ENCODE assay signal across 8 mouse cellular contexts in genomic region chrY:1285735-1286134, GRCm38 (mm10). TPM values are rescaled to one million over a fixed set of nuclear protein-coding genes. Genes with fewer than 3 reads are reported as not detected.
DNase-seq lines count a peak whose midpoint lies in the region; ATAC-seq and TF ChIP-seq lines count a peak whose summit lies in the region.

No protein-coding gene starts in this region.

- TF ChIP-seq POLR2A in bone marrow, adult 2 months (IDR thresholded peaks at IDR 0.05; ENCODE audit: borderline replicate concordance, control insufficient read depth, low read depth, low read length): no peak
- TF ChIP-seq POLR2A in olfactory bulb, adult 2 months (IDR thresholded peaks at IDR 0.05; ENCODE audit: insufficient read depth, low read depth, low read length): no peak

- no peaks in the 10 kb centered on the region for H3K4me1 ChIP-seq in bone marrow, adult 2 months (ENCODE audit: control insufficient read depth, insufficient read depth, low read length)
- H3K4me1 ChIP-seq in forebrain, embryonic 13.5 days: no peaks in the 10 kb centered on the region
- H3K4me1 ChIP-seq in intestine, embryonic 14.5 days (replicated peaks; ENCODE audit: control insufficient read depth, insufficient read depth, low read length): no peaks in the 10 kb centered on the region
- no peaks in the 10 kb centered on the region for H3K4me1 ChIP-seq in lung, embryonic 16.5 days (replicated peaks; ENCODE audit: control insufficient read depth, insufficient read depth, low read length)
- H3K4me1 ChIP-seq in olfactory bulb, adult 2 months (ENCODE audit: control insufficient read depth, insufficient read depth, low read length): no peaks in the 10 kb centered on the region

- TF ChIP-seq CTCF in gastrocnemius, adult 2 months (IDR thresholded peaks at IDR 0.05): no peak
- no peak for TF ChIP-seq CTCF in bone marrow, adult 2 months (IDR thresholded peaks at IDR 0.05; ENCODE audit: control insufficient read depth, insufficient read depth, low read length)
- TF ChIP-seq CTCF in olfactory bulb, adult 2 months (IDR thresholded peaks at IDR 0.05; ENCODE audit: insufficient read depth, low read depth, low read length): no peak

- H3K36me3 ChIP-seq in forebrain, embryonic 13.5 days (ENCODE audit: poor library complexity, severe bottlenecking): no peaks in the 10 kb centered on the region
- no peaks in the 10 kb centered on the region for H3K36me3 ChIP-seq in intestine, embryonic 14.5 days (ENCODE audit: control insufficient read depth, insufficient read depth, low read length)
- H3K36me3 ChIP-seq in lung, embryonic 16.5 days (ENCODE audit: control insufficient read depth, insufficient read depth, low read length): no peaks in the 10 kb centered on the region

- H3K27me3 ChIP-seq in forebrain, embryonic 13.5 days: no peaks in the 10 kb centered on the region
- H3K27me3 ChIP-seq in intestine, embryonic 14.5 days (replicated peaks; ENCODE audit: control insufficient read depth, insufficient read depth, low read length): no peaks in the 10 kb centered on the region
- no peaks in the 10 kb centered on the region for H3K27me3 ChIP-seq in lung, embryonic 16.5 days (ENCODE audit: control insufficient read depth, insufficient read depth, low read depth, low read length)

- H3K4me3 ChIP-seq in gastrocnemius, adult 2 months: no peak overlapping the region
- peak overlapping the region; percentile 76 for H3K4me3 ChIP-seq in bone marrow, adult 2 months (replicated peaks; ENCODE audit: control insufficient read depth, low read depth, low read length)
- peak overlapping the region; percentile 41 for H3K4me3 ChIP-seq in forebrain, embryonic 13.5 days
- H3K4me3 ChIP-seq in intestine, embryonic 14.5 days (ENCODE audit: low read depth, low read length): peak overlapping the region; percentile 38
- H3K4me3 ChIP-seq in lung, embryonic 16.5 days (ENCODE audit: low read length): peak overlapping the region; percentile 50
- peak overlapping the region; percentile 51 for H3K4me3 ChIP-seq in olfactory bulb, adult 2 months (ENCODE audit: insufficient read depth, low read depth, low read length)

- H3K27ac ChIP-seq in gastrocnemius, adult 2 months: no peak overlapping the region
- peak overlapping the region; percentile 46; the same call in 1 of the 2 replicates for H3K27ac ChIP-seq in bone marrow, adult 2 months (ENCODE audit: control insufficient read depth, insufficient read depth, low read depth, low read length, poor library complexity)
- H3K27ac ChIP-seq in forebrain, embryonic 13.5 days: no peak overlapping the region
- peak overlapping the region; percentile 77 for H3K27ac ChIP-seq in intestine, embryonic 14.5 days (ENCODE audit: low read depth)
- peak overlapping the region; percentile 63 for H3K27ac ChIP-seq in lung, embryonic 16.5 days (ENCODE audit: low read length)
- H3K27ac ChIP-seq in olfactory bulb, adult 2 months (ENCODE audit: insufficient read depth, low read depth, low read length): peak overlapping the region; percentile 78

- H3K9ac ChIP-seq in forebrain, embryonic 13.5 days: peak overlapping the region; percentile 52; the same call in 1 of the 2 replicates
- H3K9ac ChIP-seq in intestine, embryonic 14.5 days (ENCODE audit: low read length): peak overlapping the region; percentile 51
- H3K9ac ChIP-seq in lung, embryonic 16.5 days (ENCODE audit: low read length): peak overlapping the region; percentile 57

- WGBS in bone marrow, adult 2 months: 9% methylated on average over 12 of the region's 12 CpGs
- 6% methylated on average over 11 of the region's 12 CpGs for WGBS in forebrain, embryonic 13.5 days
- WGBS in intestine, embryonic 14.5 days: 4% methylated on average over 10 of the region's 12 CpGs
- 11% methylated on average over 12 of the region's 12 CpGs for WGBS in lung, embryonic 16.5 days
- 2% methylated on average over 12 of the region's 12 CpGs for WGBS in olfactory bulb, adult 2 months

- no peaks in the 10 kb centered on the region for H3K9me3 ChIP-seq in forebrain, embryonic 13.5 days (replicated peaks)
- H3K9me3 ChIP-seq in intestine, embryonic 14.5 days (ENCODE audit: control insufficient read depth, low read length): no peaks in the 10 kb centered on the region
- H3K9me3 ChIP-seq in lung, embryonic 16.5 days (ENCODE audit: control insufficient read depth, low read length): no peaks in the 10 kb centered on the region

- peak overlapping the region; percentile 48 for H3K4me2 ChIP-seq in forebrain, embryonic 13.5 days
- H3K4me2 ChIP-seq in intestine, embryonic 14.5 days (ENCODE audit: low read length): peak overlapping the region; percentile 37
- H3K4me2 ChIP-seq in lung, embryonic 16.5 days (ENCODE audit: low read depth, low read length): peak overlapping the region; percentile 11; the same call in 1 of the 2 replicates

- intact Hi-C loops in gastrocnemius, adult 2 months (cut with DNase I): no loop called here
- intact Hi-C loops in gastrocnemius, postnatal 36 days (cut with DNase I): no loop called here

- DNase-seq in gastrocnemius, adult 2 months: peak; percentile 21
- no peak for DNase-seq in gastrocnemius, postnatal 36 days
- peak; percentile 48 for DNase-seq in intestine, embryonic 14.5 days (ENCODE audit: low spot score)
- no peak for DNase-seq in adrenal gland, adult 2 months

- no peak for ATAC-seq in forebrain, embryonic 13.5 days
- ATAC-seq in intestine, embryonic 14.5 days (replicated peaks; ENCODE audit: low FRiP score, low TSS enrichment, low read depth): no peak
- ATAC-seq in lung, embryonic 16.5 days (ENCODE audit: low read depth): peak; percentile 47; the same call in 1 of the 2 replicates

RNA-seq across cellular contexts. Expression of gene Ddx3y, which starts 0.7 kb away (rescaled TPM):
- 10 to 100 TPM in 1 of 2 experiments, not detected in 1; 68.8 TPM for total RNA-seq in gastrocnemius, adult 2 months (2021)
- total RNA-seq in gastrocnemius, postnatal 36 days (2021): 10 to 100 TPM in 1 of 2 experiments, not detected in 1; 50.7 TPM
- 9.5 and 10.9 TPM in 2 replicates for polyA plus RNA-seq in bone marrow, adult 2 months (2011; ENCODE audit: insufficient read depth, insufficient read length, low replicate concordance, missing spikeins)
- polyA plus RNA-seq in forebrain, embryonic 13.5 days (2015; fragmentation: Nextera tagmentation; extraction: Ambion mirVana): 17.7 and 21.4 TPM in 2 replicates
- 36.0 TPM in 1 of 2 replicates, not detected in the other for polyA plus RNA-seq in intestine, embryonic 14.5 days (2014; fragmentation: Nextera tagmentation; extraction: Ambion mirVana)
- polyA plus RNA-seq in lung, embryonic 16.5 days (2015; fragmentation: Nextera tagmentation; extraction: Ambion mirVana): 12.5 and 29.4 TPM in 2 replicates
- polyA plus RNA-seq in olfactory bulb, adult 2 months (2012; ENCODE audit: insufficient read depth, insufficient read length, low replicate concordance, missing spikeins): not detected in 2 replicates
- total RNA-seq in adrenal gland, adult 2 months (2021): 10 to 100 TPM in 1 of 2 experiments, not detected in 1; 84.1 TPM
- 0.22 TPM in 1 of 2 replicates, not detected in the other for polyA plus RNA-seq in adrenal gland, adult 2 months (2012; rRNA removed)

RNA-seq across cellular contexts. Expression of gene Uty, which starts 40.2 kb away (rescaled TPM):
- total RNA-seq in gastrocnemius, adult 2 months (2021): 10 to 100 TPM in 1 of 2 experiments, not detected in 1; 16.7 TPM
- 10 to 100 TPM in 1 of 2 experiments, not detected in 1; 12.5 TPM for total RNA-seq in gastrocnemius, postnatal 36 days (2021)
- 7.3 and 8.6 TPM in 2 replicates for polyA plus RNA-seq in bone marrow, adult 2 months (2011; ENCODE audit: insufficient read depth, insufficient read length, low replicate concordance, missing spikeins)
- polyA plus RNA-seq in forebrain, embryonic 13.5 days (2015; fragmentation: Nextera tagmentation; extraction: Ambion mirVana): 9.1 and 15.2 TPM in 2 replicates
- 20.6 TPM in 1 of 2 replicates, not detected in the other for polyA plus RNA-seq in intestine, embryonic 14.5 days (2014; fragmentation: Nextera tagmentation; extraction: Ambion mirVana)
- 6.8 and 15.1 TPM in 2 replicates for polyA plus RNA-seq in lung, embryonic 16.5 days (2015; fragmentation: Nextera tagmentation; extraction: Ambion mirVana)
- not detected in 2 replicates for polyA plus RNA-seq in olfactory bulb, adult 2 months (2012; ENCODE audit: insufficient read depth, insufficient read length, low replicate concordance, missing spikeins)
- total RNA-seq in adrenal gland, adult 2 months (2021): 10 to 100 TPM in 1 of 2 experiments, not detected in 1; 29.4 TPM
- polyA plus RNA-seq in adrenal gland, adult 2 months (2012; rRNA removed): 0.22 TPM in 1 of 2 replicates, not detected in the other

Comparison
In these comparisons a context has a peak if more than half of its experiments do, and no peak if none do; other contexts are left out.
1. DNase-seq: peak in gastrocnemius, adult 2 months (single experiment) and intestine, embryonic 14.5 days (single experiment); none in gastrocnemius, postnatal 36 days (0 of 2) and adrenal gland, adult 2 months (single experiment).
2. H3K27ac ChIP-seq: peak in bone marrow, adult 2 months (single experiment), intestine, embryonic 14.5 days (single experiment), lung, embryonic 16.5 days (single experiment) and olfactory bulb, adult 2 months (single experiment); none in gastrocnemius, adult 2 months (single experiment) and forebrain, embryonic 13.5 days (single experiment).
3. Peak in every context shown above with its lines, with median percentiles within 50 percentile points of each other: H3K4me2 ChIP-seq and H3K9ac ChIP-seq.